Mouse (Mus musculus) heart, embryonic 16.5 days (tissue): ENCODE results near the gene Map3k11. TPM values are rescaled to one million over a fixed set of nuclear protein-coding genes. Genes with fewer than 3 reads are reported as not detected.

ENCODE experiments used
- ATAC-seq: fragments of 200-750 bp; cut with Nextera tagmentation; replicated peaks from 2 replicates; pipeline ENCODE4 v1.8.0; 2017; ENCODE audit warnings: moderate number of reproducible peaks; ENCODE audit not compliant: insufficient read depth, low FRiP score; ENCODE audit errors: extremely low read depth
- H3K27ac ChIP-seq: fragments of 300-500 bp; sonication (generic); 2 replicates; pipeline ENCODE4 v1.5.1; 2014; ENCODE audit warnings: mild to moderate bottlenecking, low read length, control low read depth, moderate library complexity
- H3K27me3 ChIP-seq: fragments of 300-500 bp; sonication (generic); 2 replicates; pipeline ENCODE4 v1.6.1; 2014; ENCODE audit warnings: low read length, mixed read lengths; ENCODE audit not compliant: control insufficient read depth, insufficient read depth
- H3K36me3 ChIP-seq: fragments of 300-500 bp; sonication (generic); 2 replicates; pipeline ENCODE4 v1.6.1; 2014; ENCODE audit not compliant: control insufficient read depth, insufficient read depth
- H3K4me1 ChIP-seq: fragments of 300-500 bp; sonication (generic); 2 replicates; pipeline ENCODE4 v1.6.1; 2014; ENCODE audit warnings: low read length, mixed read lengths; ENCODE audit not compliant: control insufficient read depth, insufficient read depth
- H3K4me2 ChIP-seq: fragments of 300-500 bp; sonication (generic); 2 replicates; pipeline ENCODE4 v1.6.1; 2014; ENCODE audit warnings: low read depth, mild to moderate bottlenecking, control low read depth, low read length
- H3K4me3 ChIP-seq: fragments of 300-500 bp; sonication (generic); 2 replicates; pipeline ENCODE4 v1.5.1; 2014; ENCODE audit warnings: mild to moderate bottlenecking, control low read depth, low read length
- H3K9ac ChIP-seq: fragments of 300-500 bp; sonication (generic); 2 replicates; pipeline ENCODE4 v1.6.1; 2014; ENCODE audit warnings: low read length, control low read depth
- H3K9me3 ChIP-seq: fragments of 300-500 bp; sonication (generic); replicated peaks from 2 replicates; pipeline ENCODE4 v1.6.1; 2016; ENCODE audit warnings: low read length; ENCODE audit not compliant: control insufficient read depth
- WGBS: fragments of 180-500 bp; shearing (Covaris S2); extraction: QIAGEN DNeasy Blood & Tissue Kit; methylation state at CpG from one replicate; pipeline ENCODE4 v1.1.7; 2014; 5-methylcytosine and 5-hydroxymethylcytosine counted together
- polyA plus RNA-seq: library from polyadenylated mRNA; unstranded; fragments of >200 nt; fragmentation: Nextera tagmentation; extraction: Ambion mirVana; gene quantifications from 2 replicates; pipeline ENCODE4 v1.2.1, GENCODE M21; 2015

The Map3k11 gene
- polyA plus RNA-seq, 1 experiment from 2014 or later, result 24.4 TPM

GRCm38 (mm10) chr19:5711907-5712460 lies 23.4 kb downstream of the Map3k11 start:
- 90% methylated on average over 14 of the region's 14 CpGs for WGBS
- H3K27me3 ChIP-seq, result no peaks in the 10 kb centered on the region
- no peaks in the 10 kb centered on the region for H3K9me3 ChIP-seq
- no peak for ATAC-seq
- H3K4me2 ChIP-seq, result no peak overlapping the region
- no peak overlapping the region for H3K4me3 ChIP-seq
- no peak overlapping the region for H3K9ac ChIP-seq
- H3K4me1 ChIP-seq, result peaks cover 11% of the 10 kb centered on the region
- no peak overlapping the region for H3K27ac ChIP-seq
- peaks cover 50% of the 10 kb centered on the region for H3K36me3 ChIP-seq

- 69% methylated on average over 5 of the region's 5 CpGs for WGBS
Observed at GRCm38 (mm10) chr19:5713255-5713654, 24.7 kb downstream of the Map3k11 start.

GRCm38 (mm10) chr19:5713730-5714129 lies 25.2 kb downstream of the Map3k11 start:
- H3K4me1 ChIP-seq, result peaks cover 11% of the 10 kb centered on the region
- H3K27me3 ChIP-seq, result no peaks in the 10 kb centered on the region
- peak overlapping the region; percentile 54 for H3K27ac ChIP-seq
- 15% methylated on average over 2 of the region's 2 CpGs for WGBS
- H3K4me2 ChIP-seq, result peak overlapping the region; percentile 31; the same call in 1 of the 2 replicates
- no peaks in the 10 kb centered on the region for H3K9me3 ChIP-seq
- ATAC-seq, result peak; percentile 66
- no peak overlapping the region; the same call in 1 of the 2 replicates for H3K4me3 ChIP-seq
- H3K9ac ChIP-seq, result 0 out of 2 replicates have a peak overlapping the region, but pooled peaks have one; percentile 50
- H3K36me3 ChIP-seq, result peaks cover 40% of the 10 kb centered on the region

More at GRCm38 (mm10) chr19:5713255-5713654, 24.7 kb downstream of the Map3k11 start:
- H3K4me1 ChIP-seq, result peaks cover 11% of the 10 kb centered on the region
- peak overlapping the region; percentile 31; the same call in 1 of the 2 replicates for H3K4me2 ChIP-seq
- H3K9ac ChIP-seq, result 0 out of 2 replicates have a peak overlapping the region, but pooled peaks have one; percentile 50
- H3K27ac ChIP-seq, result peak overlapping the region; percentile 54
- no peaks in the 10 kb centered on the region for H3K9me3 ChIP-seq
- no peak for ATAC-seq
- H3K27me3 ChIP-seq, result no peaks in the 10 kb centered on the region
- H3K4me3 ChIP-seq, result no peak overlapping the region
- H3K36me3 ChIP-seq, result peaks cover 40% of the 10 kb centered on the region

GRCm38 (mm10) chr19:5715793-5716688 lies 27.5 kb downstream of the Map3k11 start:
- H3K9me3 ChIP-seq, result no peaks in the 10 kb centered on the region
- peaks cover 11% of the 10 kb centered on the region for H3K4me1 ChIP-seq
- 50% methylated on average over 43 of the region's 43 CpGs for WGBS
- H3K4me2 ChIP-seq, result no peak overlapping the region
- no peaks in the 10 kb centered on the region for H3K27me3 ChIP-seq
- no peak overlapping the region for H3K4me3 ChIP-seq
- no peak overlapping the region for H3K27ac ChIP-seq
- ATAC-seq, result no peak
- no peak overlapping the region; the same call in 1 of the 2 replicates for H3K9ac ChIP-seq
- peaks cover 42% of the 10 kb centered on the region for H3K36me3 ChIP-seq

GRCm38 (mm10) chr19:5716955-5717354 lies 28.4 kb downstream of the Map3k11 start:
- no peak overlapping the region for H3K27ac ChIP-seq
- peaks cover 50% of the 10 kb centered on the region for H3K36me3 ChIP-seq
- peaks cover 11% of the 10 kb centered on the region for H3K4me1 ChIP-seq
- no peaks in the 10 kb centered on the region for H3K9me3 ChIP-seq
- H3K27me3 ChIP-seq, result no peaks in the 10 kb centered on the region
- no peak for ATAC-seq
- WGBS, result 51% methylated on average over 10 of the region's 10 CpGs
- no peak overlapping the region for H3K4me3 ChIP-seq
- H3K4me2 ChIP-seq, result no peak overlapping the region
- no peak overlapping the region for H3K9ac ChIP-seq

- WGBS, result 85% methylated on average over 6 of the region's 6 CpGs
Observed at GRCm38 (mm10) chr19:5721233-5721632, 32.7 kb downstream of the Map3k11 start.

GRCm38 (mm10) chr19:5722848-5723425 lies 34.4 kb downstream of the Map3k11 start:
- Histone ChIP-seq H3K9me3 (no peaks in the 10 kb centered on the region), H3K4me2 (no peak overlapping the region), H3K36me3 (peaks cover 45% of the 10 kb centered on the region), H3K27ac (no peak overlapping the region), H3K4me1 (peaks cover 26% of the 10 kb centered on the region), H3K4me3 (no peak overlapping the region), H3K27me3 (no peaks in the 10 kb centered on the region), H3K9ac (0 out of 2 replicates have a peak overlapping the region, but pooled peaks have one; percentile 4)
- 86% methylated on average over 7 of the region's 7 CpGs for WGBS
- ATAC-seq, result no peak

More at GRCm38 (mm10) chr19:5721233-5721632, 32.7 kb downstream of the Map3k11 start:
- H3K27ac ChIP-seq, result no peak overlapping the region
- ATAC-seq, result no peak
- H3K4me3 ChIP-seq, result no peak overlapping the region
- H3K4me1 ChIP-seq, result peaks cover 11% of the 10 kb centered on the region
- no peak overlapping the region for H3K4me2 ChIP-seq
- H3K9me3 ChIP-seq, result no peaks in the 10 kb centered on the region
- H3K9ac ChIP-seq, result no peak overlapping the region
- H3K36me3 ChIP-seq, result peaks cover 45% of the 10 kb centered on the region
- no peaks in the 10 kb centered on the region for H3K27me3 ChIP-seq

- H3K4me1 ChIP-seq, result peaks cover 35% of the 10 kb centered on the region
- 40% methylated on average over 4 of the region's 4 CpGs for WGBS
Observed at GRCm38 (mm10) chr19:5723934-5724548, 35.5 kb downstream of the Map3k11 start.

More at GRCm38 (mm10) chr19:5723934-5724548, 35.5 kb downstream of the Map3k11 start:
- Histone ChIP-seq H3K27me3 (no peaks in the 10 kb centered on the region), H3K36me3 (peaks cover 38% of the 10 kb centered on the region), H3K9me3 (no peaks in the 10 kb centered on the region), H3K9ac (peak overlapping the region; percentile 93), H3K27ac (peak overlapping the region; percentile 96), H3K4me2 (peak overlapping the region; percentile 97), H3K4me3 (peak overlapping the region; percentile 84)
- no peak for ATAC-seq
